Mouse (Mus musculus): Measurements from ENCODE around the gene Fabp6.
A peak's percentile ranks its signal among the peaks of the same experiment; 100 is the strongest.

Gene Fabp6

DNA sequence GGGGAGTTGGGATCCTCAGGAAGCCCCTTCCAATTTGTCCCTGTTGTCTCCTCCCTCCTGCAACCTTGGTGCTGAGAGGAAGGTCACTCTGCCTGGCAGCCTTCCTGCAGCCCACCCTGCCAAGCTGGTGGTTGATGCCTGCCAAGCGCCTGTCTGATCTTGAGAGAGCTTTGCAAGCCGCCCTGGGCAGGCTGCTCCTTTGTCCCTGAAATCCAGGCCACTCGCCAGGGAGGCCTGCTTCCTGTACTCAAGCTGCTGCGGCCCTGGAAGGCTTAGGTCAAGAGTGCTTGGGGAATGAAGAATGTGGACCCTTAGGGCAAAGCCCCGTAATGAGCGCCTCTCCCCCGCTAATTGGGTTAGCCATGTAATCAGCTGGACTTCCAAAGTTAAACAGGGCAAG, 53.2 kb downstream of the Fabp6 start:
- peak; percentile 49 to 56 for DNase-seq (ENCODE audit: low spot score in 2 of 2)

DNA sequence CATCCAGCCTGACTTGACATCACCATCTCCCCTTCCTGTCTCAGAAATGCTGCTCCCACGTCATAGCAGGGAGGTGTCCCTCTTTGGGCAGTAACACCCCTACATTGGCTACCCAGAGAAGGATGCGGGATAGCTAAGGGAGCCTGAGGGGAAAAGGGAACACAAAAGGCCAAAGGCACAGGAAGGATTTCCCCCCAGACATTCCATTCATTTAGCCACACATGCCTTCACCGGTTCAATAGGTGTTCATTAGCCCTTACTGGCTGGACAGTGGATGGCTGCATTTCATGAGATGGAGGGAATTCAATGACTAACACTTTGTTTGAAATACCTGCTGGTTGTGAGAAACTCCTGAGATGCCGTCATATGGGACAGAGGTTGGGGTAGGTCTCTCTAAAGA, 54.7 kb downstream of the Fabp6 start:
- DNase-seq (ENCODE audit: low spot score in 2 of 2) = no peak

All from right cerebral cortex, postnatal 36 days (tissue).